Mouse (Mus musculus): ENCODE results near the gene Stat5a. TPM values are rescaled to one million over a fixed set of nuclear protein-coding genes. Genes with fewer than 3 reads are reported as not detected.

The Stat5a gene
- total RNA-seq (2021) = 10 to 100 TPM; 29.6 to 32.7 TPM
- long read RNA-seq, experiment 1, transcript Stat5a-203 (18 exons, 3,605 nt) = minor isoform, 6 of 62 reads
- long read RNA-seq, experiment 1, transcript Stat5a-202 (20 exons, 3,738 nt) = minor isoform, 9 of 62 reads
- long read RNA-seq, experiment 1, transcript Stat5a-201 (20 exons, 3,888 nt) = major isoform, 10 of 62 reads
- long read RNA-seq, experiment 1, partial matches to known transcripts = 27 of 62 reads
- long read RNA-seq, experiment 1, other reads (novel, unspliced or antisense) = 10 of 62 reads
- long read RNA-seq, experiment 2, transcript Stat5a-201 (20 exons, 3,888 nt) = major isoform, 14 of 55 reads
- long read RNA-seq, experiment 2, partial matches to known transcripts = 31 of 55 reads
- long read RNA-seq, experiment 2, other reads (novel, unspliced or antisense) = 5 of 55 reads

DNA sequence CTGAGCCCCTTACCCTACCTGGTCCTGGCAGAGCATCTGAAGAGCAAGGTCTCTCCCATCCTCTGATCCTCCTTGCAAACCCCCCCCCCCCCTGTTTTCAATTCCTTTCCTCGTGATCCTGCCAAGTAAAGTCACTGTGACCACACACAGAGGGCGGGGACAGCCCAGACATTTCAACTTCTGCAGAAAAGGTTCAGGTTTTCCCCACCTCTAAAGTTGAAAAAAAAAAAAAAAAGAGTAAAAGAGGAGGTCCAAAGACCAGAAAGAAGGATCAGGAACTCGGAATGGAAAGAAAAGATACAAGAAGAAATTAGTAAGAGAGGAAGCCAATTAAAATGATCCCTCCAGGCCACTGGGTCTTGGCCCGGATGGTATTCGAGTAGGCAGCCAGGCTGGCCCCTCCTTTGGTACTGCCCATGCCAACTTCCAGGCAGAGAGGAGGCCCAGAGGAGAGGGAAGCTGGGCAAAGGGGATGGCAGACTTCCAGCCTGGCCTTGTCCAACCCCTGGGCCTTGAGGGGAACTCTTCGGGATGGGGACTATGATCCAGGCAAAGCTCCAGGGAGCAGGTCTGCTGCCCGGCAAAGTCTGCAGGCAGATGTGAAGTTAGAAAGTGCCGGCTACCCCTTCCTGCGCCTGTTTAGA is at the start of gene Stat5a:
Stat5a (plus strand) TSS at position 417 of the 644 bp plus-strand sequence.
- DNase-seq = peak; percentile 81

GRCm38 (mm10) chr11:100810516-100810915 is 48.6 kb upstream of the Stat5a start:
- DNase-seq = no peak

DNA sequence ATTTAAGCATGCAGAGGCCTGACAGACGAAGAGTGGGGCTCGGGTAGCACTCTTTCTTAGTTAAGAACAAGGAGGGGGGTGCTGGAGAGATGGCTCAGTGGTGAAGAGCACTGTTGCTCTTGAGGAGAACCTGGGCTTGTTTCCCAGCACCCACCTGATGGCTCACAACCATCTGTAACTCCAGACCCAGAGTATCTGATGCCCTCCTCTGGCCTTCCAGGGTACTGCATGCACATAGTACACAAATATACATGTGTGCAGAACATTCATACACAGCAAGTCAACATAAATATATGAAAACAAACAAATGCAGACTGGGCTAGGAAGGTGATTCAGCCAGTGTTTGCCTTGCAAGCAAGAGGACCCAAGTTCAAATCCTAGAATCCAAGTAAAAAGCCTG is 48.0 kb upstream of the Stat5a start:
- DNase-seq = no peak

GRCm38 (mm10) chr11:100814498-100814897 is 44.7 kb upstream of the Stat5a start:
- peak; percentile 81 for DNase-seq

GRCm38 (mm10) chr11:100816342-100816741 is 42.8 kb upstream of the Stat5a start:
- no peak for DNase-seq

GRCm38 (mm10) chr11:100816801-100817200 is 42.4 kb upstream of the Stat5a start:
- DNase-seq = no peak

- no peak for DNase-seq
Measured at GRCm38 (mm10) chr11:100817311-100817710, 41.8 kb upstream of the Stat5a start.

- DNase-seq = no peak
Measured at GRCm38 (mm10) chr11:100818359-100819012, 40.7 kb upstream of the Stat5a start.

- DNase-seq = no peak
Measured at GRCm38 (mm10) chr11:100819048-100819447, 40.1 kb upstream of the Stat5a start.

GRCm38 (mm10) chr11:100819626-100820025 is 39.5 kb upstream of the Stat5a start:
- no peak for DNase-seq

DNA sequence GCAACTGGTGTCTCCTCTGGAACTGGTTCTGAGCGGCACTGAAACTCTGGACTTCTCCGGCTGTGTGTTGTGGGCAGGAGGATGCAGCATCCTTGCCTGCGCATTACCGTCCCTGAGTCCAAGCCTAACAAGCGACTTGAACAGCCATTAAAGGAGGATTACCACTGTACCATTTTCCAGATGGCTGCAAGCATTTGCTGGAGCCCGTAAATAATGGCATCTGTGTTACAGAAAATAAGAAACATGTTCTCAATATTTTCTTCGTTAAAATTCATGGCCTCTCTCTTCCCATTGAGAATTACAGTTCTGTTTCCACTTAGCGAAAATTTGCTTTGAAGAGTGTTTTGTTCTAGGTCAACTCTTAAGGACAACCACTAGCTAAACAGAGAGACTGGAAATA is 39.1 kb upstream of the Stat5a start:
- no peak for DNase-seq

DNA sequence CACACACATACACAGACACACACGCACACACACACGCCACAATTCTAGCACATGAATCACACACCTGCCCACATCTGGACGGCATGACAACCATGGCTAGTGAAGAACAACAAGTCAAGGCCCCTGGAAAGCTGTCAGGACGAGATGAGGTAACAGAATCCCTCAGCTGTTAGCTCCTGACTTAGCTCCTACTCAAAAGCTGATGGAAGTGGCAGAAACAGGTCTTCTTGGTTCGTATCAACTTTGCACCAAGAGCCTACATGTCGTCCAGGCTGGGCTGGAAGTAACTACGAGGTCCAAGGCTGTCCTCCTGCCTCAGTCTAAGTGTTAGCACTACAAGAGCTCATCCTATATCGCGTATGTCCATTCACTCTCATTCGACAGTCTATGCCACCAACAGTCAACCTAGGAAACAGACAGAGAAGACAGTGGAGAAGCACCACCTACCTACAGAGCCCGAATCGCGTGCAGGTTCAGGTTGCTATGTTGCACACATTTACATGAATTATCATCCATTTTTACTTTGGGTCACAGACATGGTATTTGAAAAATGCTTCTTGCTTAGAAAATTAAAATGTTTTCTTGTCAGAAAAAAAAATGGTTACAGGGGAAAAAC is 37.4 kb upstream of the Stat5a start:
- no peak for DNase-seq

- peak; percentile 43 for DNase-seq
Measured at GRCm38 (mm10) chr11:100822365-100822764, 36.8 kb upstream of the Stat5a start.

DNA sequence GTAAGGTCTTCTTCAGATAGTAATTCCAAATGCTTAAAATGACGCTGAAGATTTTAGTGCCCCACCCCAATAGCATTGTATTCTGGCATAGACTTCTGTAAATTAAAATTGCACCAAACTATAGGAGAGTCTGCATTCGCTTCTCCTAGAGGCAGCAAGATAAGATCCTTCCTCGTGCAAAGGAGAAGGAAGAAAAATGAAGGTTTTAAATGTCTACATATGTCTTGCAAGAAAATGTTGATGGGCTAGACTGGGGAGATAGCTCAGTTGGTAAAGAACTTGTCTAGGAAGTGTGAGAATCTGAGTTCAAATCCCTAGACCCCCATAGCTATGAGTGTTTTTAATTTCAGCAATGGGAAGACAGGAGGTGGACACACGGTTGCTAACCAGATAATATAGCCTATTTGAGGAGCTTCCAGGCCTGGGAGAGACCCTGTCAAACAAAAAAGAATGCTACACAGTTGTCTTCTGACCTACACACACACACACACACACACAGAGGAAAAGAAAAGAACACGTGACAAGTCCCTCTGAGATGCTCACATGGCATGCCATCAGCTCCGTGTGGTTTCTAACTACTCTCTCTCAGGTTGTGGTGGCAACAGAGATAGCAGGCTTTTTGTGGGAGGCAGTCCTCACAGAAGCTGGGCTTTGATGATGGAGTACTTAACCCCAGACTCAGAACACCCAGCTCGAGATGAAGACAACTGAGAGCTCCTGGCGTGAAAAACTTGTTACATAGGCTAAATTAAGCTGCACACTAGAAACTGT is 35.4 kb upstream of the Stat5a start:
- DNase-seq = no peak

DNA sequence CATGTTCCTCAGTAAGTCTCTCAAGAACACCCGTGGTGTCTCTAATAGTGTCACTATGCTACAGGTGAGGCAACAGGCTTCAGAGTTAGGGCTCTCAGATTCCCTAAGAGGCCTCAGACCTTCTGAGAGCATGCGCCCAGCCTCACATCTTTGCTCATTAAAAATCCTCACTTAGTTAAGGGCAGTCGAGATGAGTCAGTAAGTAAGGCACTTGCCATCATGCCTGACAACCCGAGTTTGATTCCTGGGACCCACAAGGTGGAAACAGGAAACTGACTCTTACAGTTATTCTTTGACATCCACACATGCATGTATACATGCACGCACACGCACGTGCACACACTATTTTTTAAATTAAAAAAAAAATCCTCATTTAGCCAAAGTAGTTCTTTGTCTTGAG is 34.7 kb upstream of the Stat5a start:
- no peak for DNase-seq

GRCm38 (mm10) chr11:100825451-100825850 is 33.7 kb upstream of the Stat5a start:
- no peak for DNase-seq

DNA sequence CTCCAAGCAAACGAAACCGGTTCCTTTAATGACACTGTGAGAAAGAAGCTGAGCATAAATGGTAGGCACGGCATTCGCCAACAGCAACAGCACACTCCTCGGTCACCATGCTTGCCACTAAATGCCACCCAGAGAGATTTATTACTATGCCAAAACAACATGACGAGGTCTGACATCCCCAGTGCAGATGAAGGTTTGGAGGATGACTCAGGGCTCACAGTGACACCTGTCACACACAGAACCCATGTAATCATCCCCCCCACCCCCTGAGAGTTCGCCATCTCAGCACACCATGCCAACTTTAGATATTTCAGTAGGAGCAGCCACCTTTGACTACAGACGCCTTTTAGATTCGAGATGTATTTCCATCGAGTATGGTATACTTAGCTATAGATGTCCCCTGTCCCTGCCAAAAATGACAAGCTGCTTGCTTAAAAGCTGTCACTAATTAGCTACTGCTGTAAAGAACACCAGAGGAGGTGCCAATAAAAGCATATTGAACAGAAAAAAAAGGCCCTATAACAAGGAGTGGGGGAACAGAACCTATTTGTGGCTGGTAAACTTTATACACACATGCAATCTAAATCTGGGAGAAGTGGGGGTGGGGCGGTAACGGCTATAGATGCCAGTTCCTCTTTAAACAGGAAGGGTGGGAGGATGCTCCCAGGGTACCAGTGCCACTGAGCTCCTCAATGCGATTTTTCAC is 32.8 kb upstream of the Stat5a start:
- no peak for DNase-seq

GRCm38 (mm10) chr11:100828676-100829151 is 30.4 kb upstream of the Stat5a start:
- DNase-seq = no peak

GRCm38 (mm10) chr11:100829691-100830090 is 29.5 kb upstream of the Stat5a start:
- peak; percentile 46 for DNase-seq

DNA sequence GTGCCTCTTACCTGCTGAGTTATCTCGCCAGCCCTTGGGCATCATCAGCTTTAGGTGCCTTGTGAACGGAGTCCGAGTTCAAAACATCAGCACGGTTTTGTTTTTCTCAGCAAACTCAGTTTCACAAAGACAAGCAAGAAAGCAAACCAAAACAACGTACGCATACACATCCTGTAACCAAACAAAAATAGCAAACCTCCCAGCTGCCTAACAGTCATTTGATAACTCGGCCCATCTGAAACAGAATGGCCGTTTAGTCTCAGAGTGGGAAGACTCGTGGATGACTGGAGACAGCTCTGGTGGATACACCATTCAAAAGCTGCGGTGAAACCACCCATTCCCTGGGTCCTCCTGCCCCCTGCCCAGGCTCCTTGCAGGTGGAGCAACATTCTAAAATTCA is 27.8 kb upstream of the Stat5a start:
- DNase-seq = no peak

DNA sequence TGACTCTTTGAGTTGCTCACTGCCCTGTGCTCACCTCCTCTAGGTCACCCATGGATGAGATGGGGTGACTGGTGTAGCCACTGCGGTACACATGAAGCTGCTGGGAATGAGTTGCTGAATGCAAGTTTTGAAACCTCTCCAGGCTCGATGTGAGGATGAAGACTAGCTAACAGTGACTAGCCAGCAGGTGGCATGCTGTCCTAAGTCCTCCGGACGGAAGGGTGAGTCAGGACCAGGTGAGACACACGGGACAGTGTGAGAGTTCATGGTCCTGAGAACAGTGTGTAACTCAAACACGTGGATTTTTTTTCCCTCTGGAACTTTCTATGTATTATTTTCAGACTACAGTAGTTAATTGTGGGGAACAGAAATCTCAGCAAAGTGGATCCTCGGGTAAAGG is 25.7 kb upstream of the Stat5a start:
- no peak for DNase-seq

Data from gastrocnemius, postnatal 10 days (tissue).